Mouse (Mus musculus) lung, embryonic 15.5 days (tissue): ENCODE data around the gene Aif1. TPM values are rescaled to one million over a fixed set of nuclear protein-coding genes. Genes with fewer than 3 reads are reported as not detected.
A peak's percentile ranks its signal among the peaks of the same experiment; 100 is the strongest.

ENCODE experiments used
- ATAC-seq: fragments of 200-750 bp; cut with Nextera tagmentation; 2 replicates; pipeline ENCODE4 v1.8.0; 2017; ENCODE audit warnings: moderate number of reproducible peaks, borderline replicate concordance; ENCODE audit not compliant: low FRiP score, low TSS enrichment; ENCODE audit errors: extremely low read depth
- H3K27ac ChIP-seq: fragments of 300-500 bp; sonication (generic); 2 replicates; pipeline ENCODE4 v1.5.1; 2015; ENCODE audit warnings: moderate library complexity, mild to moderate bottlenecking, inconsistent platforms
- H3K27me3 ChIP-seq: fragments of 300-500 bp; sonication (generic); 2 replicates; pipeline ENCODE4 v1.6.1; 2015; ENCODE audit warnings: inconsistent platforms
- H3K36me3 ChIP-seq: fragments of 300-500 bp; sonication (generic); 2 replicates; pipeline ENCODE4 v1.6.1; 2015; ENCODE audit warnings: inconsistent platforms
- H3K4me1 ChIP-seq: fragments of 300-500 bp; sonication (generic); 2 replicates; pipeline ENCODE4 v1.6.1; 2015; ENCODE audit warnings: inconsistent platforms
- H3K4me2 ChIP-seq: fragments of 300-500 bp; sonication (generic); 2 replicates; pipeline ENCODE4 v1.6.1; 2015; ENCODE audit warnings: inconsistent platforms, mild to moderate bottlenecking, moderate library complexity
- H3K4me3 ChIP-seq: fragments of 300-500 bp; sonication (generic); 2 replicates; pipeline ENCODE4 v1.5.1; 2015; ENCODE audit warnings: mild to moderate bottlenecking, inconsistent platforms
- H3K9ac ChIP-seq: fragments of 300-500 bp; sonication (generic); 2 replicates; pipeline ENCODE4 v1.6.1; 2015; ENCODE audit warnings: inconsistent platforms
- H3K9me3 ChIP-seq: fragments of 300-500 bp; sonication (generic); 2 replicates; pipeline ENCODE4 v1.6.1; 2016; ENCODE audit warnings: inconsistent platforms
- WGBS: fragments of 180-500 bp; shearing (Covaris S2); methylation state at CpG from one replicate; pipeline ENCODE4 v1.1.7; 2015; 5-methylcytosine and 5-hydroxymethylcytosine counted together
- polyA plus RNA-seq: library from polyadenylated mRNA; unstranded; fragments of >200 nt; fragmentation: Nextera tagmentation; extraction: Ambion mirVana; gene quantifications from 2 replicates; pipeline ENCODE4 v1.2.1, GENCODE M21; 2015

The Aif1 gene
- polyA plus RNA-seq, 1 experiment from 2014 or later, result 6.9 TPM

GRCm38 (mm10) chr17:35204494-35205379 lies 28.9 kb upstream of the Aif1 start, which contains the start of gene Lta:
Lta (minus strand) TSS chr17:35205351.
- H3K27ac ChIP-seq, result no peak within 1 kb of the TSS
- 22% methylated on average over 20 of the region's 20 CpGs for WGBS
- no peaks in the 10 kb centered on the region for H3K36me3 ChIP-seq
- no peak within 1 kb of the TSS for H3K4me3 ChIP-seq
- H3K4me2 ChIP-seq, result no peak within 1 kb of the TSS
- no peak for ATAC-seq
- H3K27me3 ChIP-seq, result peaks cover 53% of the 10 kb centered on the region
- H3K9ac ChIP-seq, result no peak within 1 kb of the TSS
- H3K9me3 ChIP-seq, result no peaks in the 10 kb centered on the region
- H3K4me1 ChIP-seq, result peaks cover 4% of the 10 kb centered on the region; the same call in 1 of the 2 replicates

- no peak overlapping the region for H3K9ac ChIP-seq
- no peaks in the 10 kb centered on the region for H3K9me3 ChIP-seq
- peaks cover 65% of the 10 kb centered on the region for H3K27me3 ChIP-seq
- H3K27ac ChIP-seq, result no peak overlapping the region
- H3K4me3 ChIP-seq, result no peak overlapping the region
- WGBS, result 73% methylated on average over 4 of the region's 4 CpGs
- H3K36me3 ChIP-seq, result no peaks in the 10 kb centered on the region
- H3K4me2 ChIP-seq, result no peak overlapping the region
- H3K4me1 ChIP-seq, result peaks cover 4% of the 10 kb centered on the region; the same call in 1 of the 2 replicates
- ATAC-seq, result no peak
These were observed 26.6 kb upstream of the Aif1 start for GRCm38 (mm10) chr17:35202442-35202841.

- Histone ChIP-seq H3K4me1 (peaks cover 4% of the 10 kb centered on the region; the same call in 1 of the 2 replicates), H3K4me3 (no peak within 1 kb of the TSS; the same call in 1 of the 2 replicates), H3K4me2 (peak within 1 kb of the TSS; percentile 1; the same call in 1 of the 2 replicates), H3K36me3 (no peaks in the 10 kb centered on the region), H3K9ac (no peak within 1 kb of the TSS), H3K27me3 (peaks cover 71% of the 10 kb centered on the region), H3K9me3 (no peaks in the 10 kb centered on the region), H3K27ac (no peak within 1 kb of the TSS)
- no peak for ATAC-seq
- 33% methylated on average over 13 of the region's 13 CpGs for WGBS
These were observed 25.9 kb upstream of the Aif1 start, which contains the start of gene Tnf for GRCm38 (mm10) chr17:35201787-35202186. Tnf (minus strand) TSS chr17:35202007.

- H3K4me3 ChIP-seq, result no peak overlapping the region
- H3K4me2 ChIP-seq, result no peak overlapping the region
- no peak overlapping the region for H3K9ac ChIP-seq
- no peaks in the 10 kb centered on the region for H3K9me3 ChIP-seq
- ATAC-seq, result no peak
- H3K36me3 ChIP-seq, result no peaks in the 10 kb centered on the region
- no peak overlapping the region for H3K27ac ChIP-seq
- H3K27me3 ChIP-seq, result peaks cover 78% of the 10 kb centered on the region
- H3K4me1 ChIP-seq, result peaks cover 8% of the 10 kb centered on the region
- whole genome bisulfite sequencing, result 48% methylated on average over 11 of the region's 11 CpGs
These were observed 25.3 kb upstream of the Aif1 start for GRCm38 (mm10) chr17:35201128-35201527.

- Histone ChIP-seq H3K36me3 (no peaks in the 10 kb centered on the region), H3K27ac (no peak overlapping the region), H3K4me3 (no peak overlapping the region), H3K4me1 (peaks cover 15% of the 10 kb centered on the region), H3K9ac (no peak overlapping the region), H3K4me2 (no peak overlapping the region), H3K9me3 (no peaks in the 10 kb centered on the region), H3K27me3 (peaks cover 85% of the 10 kb centered on the region)
- 71% methylated on average over 11 of the region's 11 CpGs for WGBS
- no peak for ATAC-seq
These were observed 24.5 kb upstream of the Aif1 start for GRCm38 (mm10) chr17:35200398-35200797.

- Histone ChIP-seq H3K9ac (no peak overlapping the region), H3K9me3 (no peaks in the 10 kb centered on the region), H3K27ac (no peak overlapping the region), H3K27me3 (peaks cover 88% of the 10 kb centered on the region), H3K4me2 (no peak overlapping the region), H3K4me1 (peaks cover 17% of the 10 kb centered on the region), H3K4me3 (no peak overlapping the region), H3K36me3 (no peaks in the 10 kb centered on the region)
- ATAC-seq, result no peak
- 37% methylated on average over 8 of the region's 8 CpGs for WGBS
These were observed 23.1 kb upstream of the Aif1 start for GRCm38 (mm10) chr17:35198946-35199345.

GRCm38 (mm10) chr17:35198029-35198428 lies 22.2 kb upstream of the Aif1 start:
- Histone ChIP-seq H3K9ac (no peak overlapping the region), H3K4me1 (peaks cover 17% of the 10 kb centered on the region), H3K9me3 (no peaks in the 10 kb centered on the region), H3K36me3 (no peaks in the 10 kb centered on the region), H3K4me2 (no peak overlapping the region), H3K27ac (no peak overlapping the region), H3K27me3 (peaks cover 83% of the 10 kb centered on the region), H3K4me3 (no peak overlapping the region)
- 45% methylated on average over 7 of the region's 7 CpGs for WGBS
- ATAC-seq, result no peak

- Histone ChIP-seq H3K36me3 (no peaks in the 10 kb centered on the region), H3K27me3 (peaks cover 74% of the 10 kb centered on the region), H3K27ac (no peak overlapping the region), H3K4me1 (peaks cover 17% of the 10 kb centered on the region), H3K4me2 (no peak overlapping the region), H3K4me3 (no peak overlapping the region), H3K9me3 (no peaks in the 10 kb centered on the region), H3K9ac (no peak overlapping the region)
- WGBS, result 42% methylated on average over 6 of the region's 6 CpGs
- ATAC-seq, result no peak
These were observed 21.3 kb upstream of the Aif1 start for GRCm38 (mm10) chr17:35197126-35197525.

GRCm38 (mm10) chr17:35196321-35196641 lies 20.4 kb upstream of the Aif1 start:
- H3K36me3 ChIP-seq, result no peaks in the 10 kb centered on the region
- ATAC-seq, result no peak
- WGBS, result 24% methylated on average over 9 of the region's 9 CpGs
- peak overlapping the region; percentile 42 for H3K4me3 ChIP-seq
- H3K27me3 ChIP-seq, result peaks cover 65% of the 10 kb centered on the region
- H3K4me1 ChIP-seq, result peaks cover 13% of the 10 kb centered on the region
- H3K9ac ChIP-seq, result peak overlapping the region; percentile 38
- no peak overlapping the region for H3K27ac ChIP-seq
- H3K4me2 ChIP-seq, result peak overlapping the region; percentile 78
- H3K9me3 ChIP-seq, result no peaks in the 10 kb centered on the region

GRCm38 (mm10) chr17:35195631-35196320 lies 19.9 kb upstream of the Aif1 start:
- Histone ChIP-seq H3K9me3 (no peaks in the 10 kb centered on the region), H3K27me3 (peaks cover 60% of the 10 kb centered on the region), H3K4me3 (peak overlapping the region; percentile 42), H3K4me1 (peaks cover 13% of the 10 kb centered on the region), H3K9ac (peak overlapping the region; percentile 38), H3K4me2 (peak overlapping the region; percentile 78), H3K27ac (no peak overlapping the region), H3K36me3 (no peaks in the 10 kb centered on the region)
- ATAC-seq, result peak; percentile 40; the same call in 1 of the 2 replicates
- WGBS, result under 1% methylated on average over 64 of the region's 66 CpGs

- ATAC-seq, result no peak
- WGBS, result 29% methylated on average over 19 of the region's 19 CpGs
- H3K27me3 ChIP-seq, result peaks cover 53% of the 10 kb centered on the region
- peak overlapping the region; percentile 38 for H3K9ac ChIP-seq
- no peaks in the 10 kb centered on the region for H3K9me3 ChIP-seq
- peaks cover 13% of the 10 kb centered on the region for H3K4me1 ChIP-seq
- no peaks in the 10 kb centered on the region for H3K36me3 ChIP-seq
- peak overlapping the region; percentile 78 for H3K4me2 ChIP-seq
- H3K27ac ChIP-seq, result no peak overlapping the region
- H3K4me3 ChIP-seq, result peak overlapping the region; percentile 42
These were observed 19.2 kb upstream of the Aif1 start for GRCm38 (mm10) chr17:35194844-35195630.
